Mouse (Mus musculus) hindbrain, embryonic 14.5 days (tissue): ENCODE results near the gene Cd300ld5. TPM values are rescaled to one million over a fixed set of nuclear protein-coding genes. Genes with fewer than 3 reads are reported as not detected.
A peak's percentile ranks its signal among the peaks of the same experiment; 100 is the strongest.
"Not testable (repeated sequence)": the region's sequence is repeated elsewhere in the genome, so short reads cannot be mapped to it uniquely, and the experiment has no call there.

Experiments
- ATAC-seq: fragments of 200-750 bp; cut with Nextera tagmentation; 2 replicates; pipeline ENCODE4 v1.8.0; 2017; ENCODE audit warnings: moderate number of reproducible peaks, mild to moderate bottlenecking, moderate TSS enrichment, moderate library complexity; ENCODE audit not compliant: low FRiP score
- DNase-seq: peaks from one replicate; pipeline ENCODE4 v3.0.0-alpha.2; 2015; ENCODE audit warnings: low spot score
- H3K27ac ChIP-seq: fragments of 300-500 bp; sonication (generic); 2 replicates; pipeline ENCODE4 v1.5.1; 2014; ENCODE audit warnings: mild to moderate bottlenecking, moderate library complexity
- H3K27me3 ChIP-seq: fragments of 300-500 bp; sonication (generic); 2 replicates; pipeline ENCODE4 v1.6.1; 2014; ENCODE audit warnings: mild to moderate bottlenecking, low read length, mixed read lengths; ENCODE audit not compliant: control insufficient read depth, insufficient read depth
- H3K36me3 ChIP-seq: fragments of 300-500 bp; sonication (generic); replicated peaks from 2 replicates; pipeline ENCODE4 v1.6.1; 2014; ENCODE audit not compliant: control insufficient read depth, insufficient read depth
- H3K4me1 ChIP-seq: fragments of 300-500 bp; sonication (generic); replicated peaks from 2 replicates; pipeline ENCODE4 v1.6.1; 2014; ENCODE audit warnings: antibody characterized with exemption, low read length, mixed read lengths; ENCODE audit not compliant: control insufficient read depth, insufficient read depth
- H3K4me2 ChIP-seq: fragments of 300-500 bp; sonication (generic); replicated peaks from 2 replicates; pipeline ENCODE4 v1.6.1; 2014; ENCODE audit warnings: mild to moderate bottlenecking, moderate library complexity
- H3K4me3 ChIP-seq: fragments of 300-500 bp; sonication (generic); replicated peaks from 2 replicates; pipeline ENCODE4 v1.5.1; 2014; ENCODE audit warnings: mild to moderate bottlenecking, low read length
- H3K9ac ChIP-seq: fragments of 300-500 bp; sonication (generic); 2 replicates; pipeline ENCODE4 v1.6.1; 2014
- H3K9me3 ChIP-seq: fragments of 300-500 bp; sonication (generic); 2 replicates; pipeline ENCODE4 v1.6.1; 2016; ENCODE audit warnings: low read length; ENCODE audit not compliant: control insufficient read depth
- WGBS: fragments of 180-500 bp; shearing (Covaris S2); extraction: QIAGEN DNeasy Blood & Tissue Kit; methylation state at CpG from one replicate; pipeline ENCODE4 v1.1.7; 2014; 5-methylcytosine and 5-hydroxymethylcytosine counted together
- polyA plus RNA-seq: library from polyadenylated mRNA; unstranded; fragments of >200 nt; fragmentation: Nextera tagmentation; extraction: Ambion mirVana; gene quantifications from 2 replicates; pipeline ENCODE4 v1.2.1, GENCODE M21; 2014

Gene Cd300ld5
- polyA plus RNA-seq = not detected in 2 replicates

- not testable (repeated sequence) for H3K9me3 ChIP-seq, ATAC-seq, H3K4me3 ChIP-seq, DNase-seq, H3K4me1 ChIP-seq, H3K4me2 ChIP-seq, H3K27me3 ChIP-seq, H3K36me3 ChIP-seq, H3K9ac ChIP-seq, H3K27ac ChIP-seq
- no CpG with 5 or more reads among the region's 6 CpGs for WGBS
These were observed at the start of gene Cd300ld5 for GRCm38 (mm10) chr11:115037669-115038068. Cd300ld5 (minus strand) TSS chr11:115037769.

DNA sequence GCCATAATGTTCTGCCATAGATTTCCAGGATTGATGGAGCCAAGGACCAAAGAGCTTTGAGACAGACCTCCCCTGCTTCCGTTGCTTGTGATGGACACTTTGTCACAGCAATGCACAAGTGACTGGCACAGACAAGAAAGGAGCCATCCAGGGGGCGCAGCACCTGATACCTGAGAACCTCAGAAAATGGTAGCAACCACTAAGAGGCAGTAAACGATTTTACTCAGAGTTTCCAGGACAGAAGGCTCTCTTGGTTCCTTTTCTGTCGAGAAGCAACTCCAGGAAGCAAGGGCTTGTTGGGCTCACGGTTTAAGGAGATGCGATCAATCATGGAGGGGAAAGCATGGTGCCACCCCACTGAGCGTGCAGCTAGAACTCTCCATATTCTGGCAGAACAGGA, 48.6 kb upstream of the Cd300ld5 start:
- Histone ChIP-seq H3K27me3 (peaks cover 15% of the 10 kb centered on the region), H3K9me3 (no peaks in the 10 kb centered on the region), H3K36me3 (no peaks in the 10 kb centered on the region), H3K4me3 (no peak overlapping the region), H3K9ac (no peak overlapping the region), H3K4me1 (peaks cover 4% of the 10 kb centered on the region; the same call in 1 of the 2 replicates), H3K27ac (no peak overlapping the region), H3K4me2 (no peak overlapping the region)
- WGBS = 68% methylated on average over 7 of the region's 7 CpGs
- DNase-seq = no peak
- ATAC-seq = no peak

DNA sequence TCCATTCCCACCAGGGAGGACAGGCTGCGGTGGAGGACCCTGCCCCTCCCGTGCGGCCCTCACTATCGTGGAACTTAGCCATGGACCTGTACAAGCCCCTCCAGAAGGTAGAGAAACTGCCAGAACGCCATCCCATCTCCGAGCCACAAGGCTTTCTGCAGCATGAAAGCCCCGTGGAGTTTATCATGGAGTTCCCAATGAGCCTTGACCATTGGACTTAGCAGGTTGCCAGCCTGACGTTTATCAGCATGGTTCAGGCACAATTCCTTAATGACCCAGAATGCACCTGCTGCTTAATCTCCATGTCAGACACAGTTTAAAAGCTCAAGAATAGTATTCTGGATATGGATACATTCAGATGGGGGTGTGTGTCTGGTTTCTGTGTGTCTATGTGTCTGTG, 47.5 kb upstream of the Cd300ld5 start:
- ATAC-seq = no peak
- 34% methylated on average over 8 of the region's 8 CpGs for WGBS
- no peak overlapping the region for H3K4me2 ChIP-seq

DNA sequence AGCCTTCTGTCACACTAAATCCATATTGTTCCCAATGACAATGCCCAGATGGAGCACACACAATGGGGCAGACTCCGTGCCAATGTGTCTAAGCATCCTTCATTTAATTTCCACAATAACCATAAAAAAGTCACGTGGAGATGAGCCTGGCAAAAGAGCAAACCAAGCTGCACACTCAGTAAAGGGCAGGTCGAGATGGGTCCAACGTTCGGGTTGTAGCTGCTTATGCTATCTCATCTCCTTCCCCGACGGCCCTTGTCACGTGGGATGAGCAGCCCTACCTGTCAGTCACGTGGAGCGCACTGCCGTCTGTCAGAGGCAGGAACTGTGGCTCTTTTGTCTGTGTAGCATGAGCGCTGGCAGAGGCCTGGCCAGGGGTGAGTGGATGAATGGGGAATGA, 47.0 kb upstream of the Cd300ld5 start:
- Histone ChIP-seq H3K36me3 (no peaks in the 10 kb centered on the region), H3K4me3 (no peak overlapping the region), H3K9me3 (no peaks in the 10 kb centered on the region), H3K9ac (no peak overlapping the region), H3K4me1 (peaks cover 3% of the 10 kb centered on the region; the same call in 1 of the 2 replicates), H3K27me3 (peaks cover 5% of the 10 kb centered on the region), H3K4me2 (no peak overlapping the region), H3K27ac (no peak overlapping the region)
- no peak for ATAC-seq
- WGBS = 21% methylated on average over 12 of the region's 12 CpGs
- DNase-seq = no peak

More for the DNA sequence above, 47.5 kb upstream of the Cd300ld5 start:
- no peak overlapping the region for H3K9ac ChIP-seq
- H3K9me3 ChIP-seq = no peaks in the 10 kb centered on the region
- H3K4me3 ChIP-seq = no peak overlapping the region
- peaks cover 5% of the 10 kb centered on the region for H3K27me3 ChIP-seq
- H3K4me1 ChIP-seq = peaks cover 3% of the 10 kb centered on the region; the same call in 1 of the 2 replicates
- no peak overlapping the region for H3K27ac ChIP-seq
- H3K36me3 ChIP-seq = no peaks in the 10 kb centered on the region
- no peak for DNase-seq

- peaks cover 3% of the 10 kb centered on the region; the same call in 1 of the 2 replicates for H3K4me1 ChIP-seq
- H3K36me3 ChIP-seq = no peaks in the 10 kb centered on the region
- H3K27ac ChIP-seq = no peak overlapping the region
- H3K4me2 ChIP-seq = no peak overlapping the region
- peaks cover 5% of the 10 kb centered on the region for H3K27me3 ChIP-seq
- no peak overlapping the region for H3K9ac ChIP-seq
- 36% methylated on average over 18 of the region's 18 CpGs for WGBS
- no peak overlapping the region for H3K4me3 ChIP-seq
- no peaks in the 10 kb centered on the region for H3K9me3 ChIP-seq
- peak; percentile 91 for DNase-seq
- ATAC-seq = peak; percentile 59; the same call in 1 of the 2 replicates
These were observed 46.0 kb upstream of the Cd300ld5 start for GRCm38 (mm10) chr11:115083376-115084139.

DNA sequence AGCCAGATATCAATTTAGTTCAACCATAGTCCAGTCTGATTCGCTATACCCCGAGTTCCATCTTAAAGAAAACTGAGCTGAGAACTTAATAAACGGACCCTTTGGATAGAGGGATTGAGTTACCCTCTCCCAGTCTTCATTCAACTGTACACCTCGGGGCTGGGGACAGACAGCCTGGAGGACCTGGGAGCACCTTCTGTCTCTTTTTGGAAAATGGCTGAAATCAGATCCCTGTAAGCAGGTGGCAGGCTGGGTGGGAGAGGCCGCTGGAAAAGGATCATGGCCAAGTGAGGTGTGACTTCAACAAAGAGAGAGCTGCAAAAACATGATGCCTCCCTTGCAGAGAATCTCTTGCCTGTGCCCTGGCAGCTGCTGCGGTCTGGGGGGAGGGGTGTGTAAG, 44.6 kb upstream of the Cd300ld5 start:
- no peak overlapping the region for H3K9ac ChIP-seq
- peaks cover 5% of the 10 kb centered on the region for H3K27me3 ChIP-seq
- H3K36me3 ChIP-seq = no peaks in the 10 kb centered on the region
- H3K27ac ChIP-seq = no peak overlapping the region
- H3K4me2 ChIP-seq = no peak overlapping the region
- no peak for DNase-seq
- 73% methylated on average over 6 of the region's 6 CpGs for WGBS
- H3K4me3 ChIP-seq = no peak overlapping the region
- H3K4me1 ChIP-seq = peaks cover 3% of the 10 kb centered on the region; the same call in 1 of the 2 replicates
- no peak for ATAC-seq
- H3K9me3 ChIP-seq = no peaks in the 10 kb centered on the region

- DNase-seq (no peak), ATAC-seq (no peak)
- Histone ChIP-seq H3K9ac (no peak overlapping the region), H3K9me3 (no peaks in the 10 kb centered on the region), H3K4me2 (no peak overlapping the region), H3K36me3 (no peaks in the 10 kb centered on the region), H3K4me3 (no peak overlapping the region), H3K27ac (no peak overlapping the region), H3K27me3 (peaks cover 5% of the 10 kb centered on the region), H3K4me1 (peaks cover 3% of the 10 kb centered on the region; the same call in 1 of the 2 replicates)
- WGBS = 66% methylated on average over 3 of the region's 3 CpGs
These were observed 43.8 kb upstream of the Cd300ld5 start for GRCm38 (mm10) chr11:115081373-115081772.

- 35% methylated on average over 13 of the region's 13 CpGs for WGBS
- no peaks in the 10 kb centered on the region for H3K9me3 ChIP-seq
- DNase-seq (peak; percentile 81), ATAC-seq (no peak)
- H3K4me2 ChIP-seq = no peak overlapping the region
- no peak overlapping the region for H3K9ac ChIP-seq
- no peaks in the 10 kb centered on the region for H3K36me3 ChIP-seq
- peaks cover 3% of the 10 kb centered on the region; the same call in 1 of the 2 replicates for H3K4me1 ChIP-seq
- H3K27ac ChIP-seq = no peak overlapping the region
- peaks cover 5% of the 10 kb centered on the region for H3K27me3 ChIP-seq
- no peak overlapping the region for H3K4me3 ChIP-seq
These were observed 43.3 kb upstream of the Cd300ld5 start for GRCm38 (mm10) chr11:115080886-115081285.

GRCm38 (mm10) chr11:115078680-115079079, 41.1 kb upstream of the Cd300ld5 start:
- DNase-seq (no peak), ATAC-seq (no peak)
- WGBS = 85% methylated on average over 5 of the region's 5 CpGs
- H3K4me1 ChIP-seq = no peaks in the 10 kb centered on the region; the same call in 1 of the 2 replicates
- H3K36me3 ChIP-seq = no peaks in the 10 kb centered on the region
- H3K27me3 ChIP-seq = peaks cover 8% of the 10 kb centered on the region
- H3K9me3 ChIP-seq = no peaks in the 10 kb centered on the region
- no peak overlapping the region for H3K4me2 ChIP-seq
- no peak overlapping the region for H3K4me3 ChIP-seq
- H3K9ac ChIP-seq = no peak overlapping the region
- no peak overlapping the region for H3K27ac ChIP-seq
